Mouse (Mus musculus) liver (tissue): ENCODE measurements around the gene Mtx1.
"Not testable (repeated sequence)": the region's sequence is repeated elsewhere in the genome, so short reads cannot be mapped to it uniquely, and the experiment has no call there.

Experiments used
- DNase-seq: peaks from one replicate; pipeline ENCODE4 v3.0.0-alpha.2; 2020; ENCODE audit warnings: mixed read lengths

Gene Mtx1

GRCm38 (mm10) chr3:89238494-89238893 lies 11.6 kb upstream of the Mtx1 start:
- DNase-seq, result no peak

DNA sequence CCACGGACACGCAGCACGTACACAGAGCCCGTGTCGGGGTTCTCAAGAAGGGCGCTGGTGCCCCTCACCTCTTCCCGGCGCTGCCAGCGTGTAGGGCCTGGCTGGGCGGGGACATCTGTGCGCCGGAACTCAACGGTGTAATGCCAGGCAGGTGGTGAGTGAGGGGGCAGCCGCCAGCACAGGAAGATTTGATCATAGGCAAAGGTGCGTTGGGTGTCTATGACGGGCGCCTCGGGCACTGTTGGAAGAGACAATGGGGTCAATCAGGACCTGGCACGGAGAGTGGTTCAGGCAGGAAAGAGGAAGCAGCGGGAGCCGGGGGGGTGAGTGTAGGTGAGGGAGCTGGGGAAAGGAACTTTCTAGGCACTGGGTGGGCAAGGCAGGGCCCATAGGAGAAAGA lies 10.8 kb upstream of the Mtx1 start:
- DNase-seq, result no peak

GRCm38 (mm10) chr3:89236516-89236915 lies 9.6 kb upstream of the Mtx1 start:
- DNase-seq, result no peak

DNA sequence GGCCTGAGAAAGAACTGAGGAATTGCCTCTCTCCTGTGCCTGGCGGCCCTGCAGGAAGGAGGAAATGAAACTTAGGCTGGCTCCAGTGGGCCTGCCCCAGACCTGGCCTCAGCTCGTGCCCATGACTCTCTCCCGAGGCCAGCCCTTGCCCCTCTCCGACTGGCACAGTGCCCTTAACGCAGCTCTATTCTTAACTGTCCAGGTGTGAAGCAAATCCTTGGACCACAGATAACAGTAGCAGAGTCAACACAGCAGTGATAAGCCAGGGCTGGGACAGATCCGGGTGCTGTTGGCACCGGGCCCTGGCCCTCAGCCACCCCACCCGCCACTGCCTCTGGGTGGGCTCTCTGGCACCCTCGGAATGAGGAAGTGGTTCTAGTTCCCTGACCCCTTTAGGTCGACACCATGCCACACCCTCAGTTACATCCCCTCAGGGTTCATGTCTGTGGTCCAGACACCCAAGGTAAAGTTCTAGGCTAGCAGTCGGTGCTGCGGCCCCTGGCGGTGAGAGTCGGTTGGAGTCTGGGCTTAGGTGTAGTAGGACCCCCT lies 6.7 kb upstream of the Mtx1 start:
- no peak for DNase-seq

GRCm38 (mm10) chr3:89232614-89233013 lies 5.7 kb upstream of the Mtx1 start:
- DNase-seq, result no peak

GRCm38 (mm10) chr3:89231772-89232275 lies 4.9 kb upstream of the Mtx1 start:
- DNase-seq, result no peak

- DNase-seq, result no peak
Measured at GRCm38 (mm10) chr3:89231345-89231744, 4.5 kb upstream of the Mtx1 start.

- no peak for DNase-seq
Measured at GRCm38 (mm10) chr3:89230561-89230960, 3.7 kb upstream of the Mtx1 start.

GRCm38 (mm10) chr3:89229276-89229675 lies 2.4 kb upstream of the Mtx1 start:
- no peak for DNase-seq

GRCm38 (mm10) chr3:89228836-89229235 lies 1.9 kb upstream of the Mtx1 start, which contains the start of gene Muc1:
Gene Muc1, plus strand, starts transcription at chr3:89229057.
- DNase-seq, result no peak

DNA sequence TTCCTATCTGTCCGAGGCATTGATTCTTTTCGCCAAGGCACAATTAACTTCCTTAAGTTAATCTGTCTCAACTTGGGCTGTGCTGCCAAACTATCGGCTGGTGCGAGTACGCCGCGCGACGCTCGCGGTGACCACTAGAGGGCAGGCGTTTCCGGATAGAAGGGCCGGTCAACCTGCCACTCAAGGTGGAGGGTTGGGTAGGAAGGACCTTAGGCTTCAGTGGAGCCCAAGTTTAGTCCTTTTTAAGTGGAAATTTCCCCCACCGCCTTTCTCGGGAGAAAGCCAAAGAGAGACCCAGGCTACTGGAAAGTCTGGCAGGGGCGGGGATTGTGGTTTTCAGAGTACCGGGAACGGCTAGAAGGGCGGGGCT lies 1.3 kb upstream of the Mtx1 start:
- DNase-seq, result peak; percentile 87

- peak; percentile 70 for DNase-seq
Measured at GRCm38 (mm10) chr3:89227307-89228179, 655 bp upstream of the Mtx1 start.

- DNase-seq, result no peak
Measured at GRCm38 (mm10) chr3:89226361-89226760, 527 bp downstream of the Mtx1 start.

GRCm38 (mm10) chr3:89225918-89226317 lies 970 bp downstream of the Mtx1 start:
- no peak for DNase-seq

- DNase-seq, result no peak
Measured at GRCm38 (mm10) chr3:89225321-89225815, 1.5 kb downstream of the Mtx1 start.

DNA sequence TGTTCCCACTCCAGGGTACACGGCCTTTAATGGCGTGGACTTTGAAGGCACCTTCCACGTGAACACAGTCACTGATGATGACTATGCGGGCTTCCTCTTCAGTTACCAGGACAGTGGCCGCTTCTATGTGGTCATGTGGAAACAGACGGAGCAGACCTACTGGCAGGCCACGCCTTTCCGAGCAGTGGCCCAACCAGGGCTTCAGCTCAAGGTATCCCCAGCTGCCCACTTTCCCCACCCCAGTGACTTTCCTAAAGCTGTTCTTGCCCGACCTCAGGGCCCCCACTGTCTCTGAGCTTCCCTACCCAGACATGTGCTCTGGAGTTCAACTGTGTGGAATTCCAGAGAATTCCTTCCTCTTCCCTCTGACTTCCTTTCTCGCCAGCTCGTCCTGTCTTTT lies 2.1 kb downstream of the Mtx1 start:
- DNase-seq, result no peak

GRCm38 (mm10) chr3:89221167-89221566 lies 5.7 kb downstream of the Mtx1 start:
- DNase-seq, result no peak

DNA sequence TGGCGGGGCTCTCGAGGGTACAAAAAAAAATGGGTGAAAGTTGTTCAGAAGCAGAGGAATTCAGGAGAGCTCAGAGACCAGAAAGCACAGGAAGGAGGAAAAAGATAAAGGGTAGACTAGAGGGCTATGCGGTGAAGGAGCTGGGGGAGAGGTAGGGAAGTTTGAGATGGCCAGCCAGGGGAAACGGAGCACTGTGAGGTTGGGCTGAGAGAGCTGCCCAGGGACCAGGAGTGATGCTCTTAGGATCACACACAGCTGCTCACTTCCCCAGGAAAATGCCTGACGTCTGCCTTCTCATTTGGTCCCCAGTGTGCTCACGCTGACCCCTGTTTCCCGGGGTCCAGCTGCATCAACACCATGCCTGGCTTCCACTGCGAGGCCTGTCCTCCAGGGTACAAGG lies 7.3 kb downstream of the Mtx1 start:
- DNase-seq, result no peak

DNA sequence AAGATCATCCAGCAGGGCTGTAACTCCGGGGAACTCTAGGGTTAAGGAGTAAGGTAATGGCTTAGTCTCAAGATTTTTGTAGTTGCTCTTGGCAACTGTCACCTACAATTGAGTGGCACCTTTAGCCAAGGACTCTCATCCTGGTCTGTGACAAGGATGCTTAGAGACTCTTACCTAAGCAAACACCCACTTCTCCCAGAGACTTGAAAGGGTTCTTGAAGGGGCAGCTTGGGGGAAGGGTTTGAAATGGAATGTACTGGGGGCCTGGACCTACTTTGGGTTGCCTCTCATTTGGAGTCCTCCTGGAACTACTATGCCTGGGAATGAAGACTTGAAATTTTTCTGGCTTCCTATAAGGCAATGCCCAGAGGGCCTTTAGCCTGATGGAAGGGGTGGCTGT lies 8.6 kb downstream of the Mtx1 start:
- DNase-seq, result no peak

DNA sequence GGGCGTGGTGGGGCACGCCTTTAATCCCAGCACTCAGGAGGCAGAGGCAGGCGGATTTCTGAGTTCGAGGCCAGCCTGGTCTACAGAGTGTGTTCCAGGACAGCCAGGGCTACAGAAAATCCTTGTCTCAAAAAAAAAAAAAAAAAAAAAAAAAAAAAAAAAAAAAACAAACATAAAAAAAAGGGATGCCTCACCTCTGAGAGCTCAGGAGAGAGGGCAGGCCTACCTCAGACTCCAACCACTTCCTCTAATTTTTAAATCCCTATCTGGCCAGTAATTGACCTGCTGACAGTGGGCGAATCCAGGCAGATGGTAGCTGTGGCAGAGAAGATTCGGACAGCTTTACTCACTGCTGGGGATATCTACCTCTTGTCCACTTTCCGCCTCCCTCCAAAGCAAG lies 10.5 kb downstream of the Mtx1 start:
- DNase-seq, result not testable (repeated sequence)

DNA sequence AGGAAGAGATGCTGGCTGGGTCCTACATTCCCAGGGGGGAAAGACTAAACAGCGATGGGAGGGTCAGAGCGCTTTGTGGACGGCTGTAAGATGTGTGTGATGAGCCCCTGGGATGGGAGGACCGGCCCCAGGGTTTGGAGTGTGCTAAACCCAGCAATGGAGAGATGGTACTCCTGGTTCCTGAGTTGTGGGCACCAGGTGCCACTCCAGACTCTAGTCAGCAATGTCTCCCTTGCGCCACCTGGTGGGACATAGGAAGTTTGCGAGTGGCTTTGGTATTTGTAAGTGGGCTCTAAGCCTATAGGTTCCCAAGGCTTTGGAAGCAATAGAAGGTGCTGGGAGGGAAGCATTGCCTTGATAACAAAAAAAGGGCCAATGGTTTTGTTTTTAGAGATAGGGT lies 11.0 kb downstream of the Mtx1 start:
- peak; percentile 86 for DNase-seq

- DNase-seq, result peak; percentile 37
Measured at GRCm38 (mm10) chr3:89214681-89215411, 12.0 kb downstream of the Mtx1 start, which contains the start of gene Thbs3. Gene Thbs3, plus strand, starts transcription at chr3:89215180.

DNA sequence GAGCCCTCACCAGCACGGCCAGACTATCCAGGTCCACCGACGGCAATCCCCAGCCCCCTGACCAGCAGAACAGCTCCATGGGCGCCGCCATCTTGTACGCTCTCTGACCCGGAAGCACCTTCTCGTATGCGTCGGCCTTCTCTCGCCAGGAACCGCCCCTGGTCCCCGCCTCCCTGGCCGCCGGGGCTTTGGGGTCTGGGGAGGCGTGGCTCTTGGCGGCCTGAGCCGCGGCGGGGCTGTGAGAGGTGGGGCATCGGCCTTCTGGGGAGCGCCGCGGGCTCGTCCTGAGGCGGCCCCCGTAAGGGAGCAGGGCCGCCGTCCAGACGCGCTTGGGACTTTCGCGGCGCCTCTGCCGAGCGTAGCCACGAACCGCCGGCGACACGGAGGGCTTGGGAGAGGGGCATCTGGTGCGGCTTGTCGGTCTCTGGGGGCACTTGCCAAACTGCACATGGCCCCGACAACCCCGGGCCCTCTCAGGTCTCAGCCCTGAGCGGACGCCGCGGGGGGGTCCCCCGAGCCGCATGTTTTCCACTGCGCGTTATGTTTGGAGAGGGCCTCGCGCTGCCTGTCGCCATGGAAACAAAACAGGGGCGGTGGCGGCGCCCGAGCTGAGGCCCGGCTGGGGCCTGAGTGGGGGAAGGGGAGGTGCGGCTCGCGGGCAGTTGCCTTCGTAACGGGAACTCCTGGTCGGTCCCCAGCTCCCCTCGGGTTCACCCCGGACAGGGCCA lies 12.9 kb downstream of the Mtx1 start:
- peak; percentile 93 for DNase-seq
